9 mouse cellular contexts compared by ENCODE assay signal in the genomic region with DNA sequence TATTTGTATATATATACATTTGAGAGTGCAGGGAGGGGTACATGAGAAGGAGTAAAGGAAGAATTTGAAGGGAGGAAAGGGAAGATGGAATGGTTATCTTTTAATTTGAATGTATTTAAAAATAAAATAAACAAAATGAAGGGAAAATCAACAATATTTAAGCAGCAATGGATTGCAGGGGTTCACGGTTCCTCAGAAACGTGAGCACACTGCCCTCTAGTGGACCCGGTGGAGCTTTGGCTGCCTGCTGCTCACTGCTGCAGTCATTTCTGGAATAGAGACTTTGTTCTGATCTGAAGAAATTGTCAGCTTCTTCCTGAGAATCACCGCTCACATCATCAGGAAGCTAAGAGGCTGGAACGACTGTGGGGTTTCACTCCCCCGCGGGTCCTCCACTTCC. TPM values are rescaled to one million over a fixed set of nuclear protein-coding genes. Genes with fewer than 3 reads are reported as not detected.
DNase-seq lines count a peak whose midpoint lies in the region; ATAC-seq lines count a peak whose summit lies in the region.
"Had no signal": no experiment of that assay in that cellular context is flagged by ENCODE, and none has a peak within 500 bp of the region (broad histone marks: within the 10 kb centered on the region; RNA-seq: fewer than 3 reads in every experiment).

No protein-coding gene starts in this region.

- no peaks in the 10 kb centered on the region for H3K36me3 ChIP-seq in kidney, embryonic 15.5 days
- H3K36me3 ChIP-seq in forebrain, embryonic 12.5 days (replicated peaks): no peaks in the 10 kb centered on the region
- H3K36me3 ChIP-seq in midbrain, embryonic 12.5 days: no peaks in the 10 kb centered on the region
- H3K36me3 ChIP-seq: lung, embryonic 15.5 days had no signal

- H3K27ac ChIP-seq in kidney, embryonic 15.5 days: no peak overlapping the region
- no peak overlapping the region for H3K27ac ChIP-seq in forebrain, embryonic 12.5 days
- H3K27ac ChIP-seq in midbrain, embryonic 12.5 days (replicated peaks): no peak overlapping the region
- H3K27ac ChIP-seq: lung, embryonic 15.5 days had no signal

- no peak overlapping the region for H3K4me3 ChIP-seq in kidney, embryonic 15.5 days (replicated peaks)
- no peak overlapping the region for H3K4me3 ChIP-seq in forebrain, embryonic 12.5 days (replicated peaks)
- no peak overlapping the region for H3K4me3 ChIP-seq in midbrain, embryonic 12.5 days
- H3K4me3 ChIP-seq: lung, embryonic 15.5 days had no signal

- no peak overlapping the region for H3K9ac ChIP-seq in kidney, embryonic 15.5 days
- H3K9ac ChIP-seq in forebrain, embryonic 12.5 days: no peak overlapping the region
- no peak overlapping the region for H3K9ac ChIP-seq in midbrain, embryonic 12.5 days (replicated peaks)
- H3K9ac ChIP-seq: lung, embryonic 15.5 days had no signal

- WGBS in kidney, embryonic 15.5 days: 24% methylated on average over 7 of the region's 7 CpGs
- 32% methylated on average over 7 of the region's 7 CpGs for WGBS in forebrain, embryonic 12.5 days
- WGBS in midbrain, embryonic 12.5 days: 32% methylated on average over 7 of the region's 7 CpGs

- DNase-seq in kidney, adult 9 months: peak; percentile 42
- peak; percentile 76 for DNase-seq in CD4-positive, CD25-positive, alpha-beta regulatory T cell, adult 2 months (ENCODE audit: low read depth, low spot score)
- DNase-seq in T-cell, adult 2 months (ENCODE audit: low spot score): peak; percentile 12
- DNase-seq in layer of hippocampus, adult 8-10 months (ENCODE audit: low spot score in 2 of 2): no peak
- no peak for DNase-seq in frontal cortex, postnatal 14 days (ENCODE audit: low spot score in 2 of 2)

- ATAC-seq in kidney, embryonic 15.5 days (replicated peaks; ENCODE audit: low FRiP score): no peak; the same call in 1 of the 2 replicates
- ATAC-seq in forebrain, embryonic 12.5 days (ENCODE audit: low FRiP score): peak; percentile 72; the same call in 1 of the 2 replicates
- peak; percentile 54; the same call in 1 of the 2 replicates for ATAC-seq in midbrain, embryonic 12.5 days (ENCODE audit: low FRiP score, low read depth)

- no peaks in the 10 kb centered on the region for H3K4me1 ChIP-seq in kidney, embryonic 15.5 days
- no peaks in the 10 kb centered on the region for H3K4me1 ChIP-seq in forebrain, embryonic 12.5 days
- no peaks in the 10 kb centered on the region for H3K4me1 ChIP-seq in midbrain, embryonic 12.5 days
- H3K4me1 ChIP-seq: lung, embryonic 15.5 days had no signal

- no peaks in the 10 kb centered on the region for H3K27me3 ChIP-seq in kidney, embryonic 15.5 days
- no peaks in the 10 kb centered on the region for H3K27me3 ChIP-seq in forebrain, embryonic 12.5 days
- H3K27me3 ChIP-seq in midbrain, embryonic 12.5 days: 0 out of 2 replicates have a peak, but pooled peaks cover 4% of the 10 kb centered on the region
- H3K27me3 ChIP-seq: lung, embryonic 15.5 days had no signal

- H3K4me2 ChIP-seq in kidney, embryonic 15.5 days: no peak overlapping the region
- no peak overlapping the region for H3K4me2 ChIP-seq in forebrain, embryonic 12.5 days
- H3K4me2 ChIP-seq in midbrain, embryonic 12.5 days (replicated peaks): no peak overlapping the region
- H3K4me2 ChIP-seq: lung, embryonic 15.5 days had no signal

- no peaks in the 10 kb centered on the region for H3K9me3 ChIP-seq in kidney, embryonic 15.5 days (replicated peaks)
- H3K9me3 ChIP-seq in forebrain, embryonic 12.5 days: no peaks in the 10 kb centered on the region
- H3K9me3 ChIP-seq in midbrain, embryonic 12.5 days: no peaks in the 10 kb centered on the region
- H3K9me3 ChIP-seq: lung, embryonic 15.5 days had no signal

RNA-seq across cellular contexts. Expression of gene Klhl31, which starts 28.5 kb away (rescaled TPM):
- 1.3 and 2.7 TPM in 2 replicates for polyA plus RNA-seq in kidney, embryonic 15.5 days (2015; fragmentation: Nextera tagmentation; extraction: Ambion mirVana)
- 0.19 and 0.24 TPM in 2 replicates for polyA plus RNA-seq in forebrain, embryonic 12.5 days (2016; fragmentation: Nextera tagmentation; extraction: Ambion mirVana)
- polyA plus RNA-seq in midbrain, embryonic 12.5 days (2016; fragmentation: Nextera tagmentation; extraction: Ambion mirVana): 0.09 and 0.24 TPM in 2 replicates
- total RNA-seq in layer of hippocampus, adult 8-10 months (2022): under 1 TPM in 2 of 4 experiments, not detected in 2; 0.04 to 0.07 TPM

Comparison
In these comparisons a context has a peak if more than half of its experiments do, and no peak if none do; other contexts are left out.
1. DNase-seq: peak in kidney, adult 9 months (single experiment), CD4-positive, CD25-positive, alpha-beta regulatory T cell, adult 2 months (single experiment) and T-cell, adult 2 months (single experiment); none in layer of hippocampus, adult 8-10 months (0 of 2) and frontal cortex, postnatal 14 days (0 of 2).